Comparison of ENCODE assay signal across 8 mouse cellular contexts in the genomic region with DNA sequence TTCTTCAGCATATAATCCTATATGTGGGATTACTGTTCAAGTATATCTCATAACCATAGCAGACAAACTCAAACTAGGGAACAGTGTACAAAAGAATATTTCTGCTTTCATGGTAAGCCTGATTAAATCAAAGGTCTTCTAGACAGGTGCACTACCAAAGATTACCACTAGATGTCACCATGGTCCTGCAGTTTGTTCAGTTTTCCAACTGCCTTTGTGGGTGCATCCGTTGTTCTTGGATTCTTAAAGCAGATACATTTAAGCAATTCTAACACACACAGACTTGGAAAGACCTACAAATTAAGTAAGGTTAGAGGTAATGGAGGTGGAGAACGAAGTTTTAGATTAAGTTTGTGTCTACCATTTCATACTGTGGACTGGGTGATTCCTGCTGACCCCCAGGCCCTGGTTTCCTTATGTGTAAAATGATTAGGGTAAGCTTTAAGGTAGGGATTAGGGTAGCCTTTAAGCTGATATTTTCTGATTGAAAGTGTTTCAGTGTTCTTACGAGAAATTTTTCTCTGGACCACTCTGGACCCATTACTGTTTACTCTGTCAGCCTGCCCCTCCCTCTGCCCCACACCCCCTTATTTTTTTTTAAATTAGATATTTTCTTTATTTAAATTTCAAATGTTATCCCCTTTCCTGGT. TPM values are rescaled to one million over a fixed set of nuclear protein-coding genes. Genes with fewer than 3 reads are reported as not detected.
DNase-seq lines count a peak whose midpoint lies in the region; ATAC-seq and TF ChIP-seq lines count a peak whose summit lies in the region.
"Had no signal": no experiment of that assay in that cellular context is flagged by ENCODE, and none has a peak within 500 bp of the region (broad histone marks: within the 10 kb centered on the region; RNA-seq: fewer than 3 reads in every experiment).

No protein-coding gene starts in this region.

- DNase-seq in cerebellum, adult 2 months, result peak; percentile 54 to 66
- DNase-seq in forelimb bud, embryonic 11.5 days (ENCODE audit: low read depth, low spot score), result peak; percentile 88
- peak; percentile 79 for DNase-seq in kidney, postnatal 10 days
- DNase-seq in lung, embryonic 14.5 days, result peak; percentile 96
- DNase-seq in retina, postnatal 1 day, result peak; percentile 87

- H3K4me1 ChIP-seq in E14TG2a.4 (replicated peaks; ENCODE audit: low read depth, low read length), result no peaks in the 10 kb centered on the region
- no peaks in the 10 kb centered on the region for H3K4me1 ChIP-seq in cerebellum, adult 2 months (ENCODE audit: control insufficient read depth, insufficient read depth, low read length)
- no peaks in the 10 kb centered on the region for H3K4me1 ChIP-seq in lung, embryonic 14.5 days (ENCODE audit: insufficient read depth)

- H3ac ChIP-seq in C2C12 (ENCODE audit: control insufficient read depth, insufficient read length, low read depth), result no peak overlapping the region

- no peaks in the 10 kb centered on the region for H3K79me3 ChIP-seq in C2C12 (ENCODE audit: low read depth)

- H3K27ac ChIP-seq in cerebellum, adult 2 months (ENCODE audit: insufficient read depth, low read length), result no peak overlapping the region
- H3K27ac ChIP-seq in lung, embryonic 14.5 days (ENCODE audit: low read depth), result no peak overlapping the region
- H3K27ac ChIP-seq: liver, embryonic 15.5 days had no signal

- no peak for ATAC-seq in lung, embryonic 14.5 days (ENCODE audit: insufficient read depth)

- no peak overlapping the region for H3K9ac ChIP-seq in lung, embryonic 14.5 days
- H3K9ac ChIP-seq: liver, embryonic 15.5 days had no signal

- no peaks in the 10 kb centered on the region for H3K9me3 ChIP-seq in E14TG2a.4 (ENCODE audit: low read length)
- H3K9me3 ChIP-seq in lung, embryonic 14.5 days (ENCODE audit: low read depth, low read length), result no peaks in the 10 kb centered on the region
- H3K9me3 ChIP-seq: liver, embryonic 15.5 days had no signal

- H3K36me3 ChIP-seq in C2C12 (ENCODE audit: control insufficient read depth, insufficient read depth), result no peaks in the 10 kb centered on the region
- no peaks in the 10 kb centered on the region for H3K36me3 ChIP-seq in E14TG2a.4 (ENCODE audit: insufficient read depth, low read length)
- no peaks in the 10 kb centered on the region for H3K36me3 ChIP-seq in lung, embryonic 14.5 days (ENCODE audit: insufficient read depth)
- H3K36me3 ChIP-seq: liver, embryonic 15.5 days had no signal

- no peak for TF ChIP-seq POLR2A in cerebellum, adult 2 months (IDR thresholded peaks at IDR 0.05; ENCODE audit: borderline replicate concordance, insufficient read depth, low read length)

- H3K4me3 ChIP-seq in C2C12 (ENCODE audit: insufficient read depth, poor library complexity, severe bottlenecking) (no peak overlapping the region), E14TG2a.4 (replicated peaks; ENCODE audit: low read length) (no peak overlapping the region)
- H3K4me3 ChIP-seq in cerebellum, adult 2 months (replicated peaks; ENCODE audit: insufficient read depth, low read depth, low read length), result no peak overlapping the region
- H3K4me3 ChIP-seq in lung, embryonic 14.5 days (ENCODE audit: low read depth, low read length), result no peak overlapping the region
- H3K4me3 ChIP-seq: liver, embryonic 15.5 days had no signal

- TF ChIP-seq CTCF in C2C12 (IDR thresholded peaks at IDR 0.05; ENCODE audit: control insufficient read depth, insufficient read depth, insufficient read length) (peak; percentile 63), E14TG2a.4 (conservative IDR thresholded peaks at IDR 0.05; ENCODE audit: low read length) (peak; percentile 98)
- peak; percentile 68 for TF ChIP-seq CTCF in cerebellum, adult 2 months (IDR thresholded peaks at IDR 0.05; ENCODE audit: borderline replicate concordance, insufficient read depth, low read depth, low read length)
- peak; percentile 92 for TF ChIP-seq CTCF in lung, embryonic 14.5 days (IDR thresholded peaks at IDR 0.05; ENCODE audit: low read depth)

- WGBS in cerebellum, adult 2 months, result 14% methylated on average over 3 of the region's 3 CpGs
- WGBS in lung, embryonic 14.5 days, result 10% methylated on average over 3 of the region's 3 CpGs

- H3K27me3 ChIP-seq in C2C12 (ENCODE audit: control insufficient read depth, insufficient read depth, insufficient read length) (no peaks in the 10 kb centered on the region), E14TG2a.4 (ENCODE audit: insufficient read depth, low read length) (no peaks in the 10 kb centered on the region)
- no peaks in the 10 kb centered on the region for H3K27me3 ChIP-seq in cerebellum, adult 2 months (ENCODE audit: control insufficient read depth, insufficient read depth, low read length)
- no peaks in the 10 kb centered on the region for H3K27me3 ChIP-seq in lung, embryonic 14.5 days (ENCODE audit: insufficient read depth, low read length)
- H3K27me3 ChIP-seq: liver, embryonic 15.5 days had no signal

- no peaks in the 10 kb centered on the region for H3K79me2 ChIP-seq in C2C12 (ENCODE audit: control insufficient read depth, insufficient read depth)

- no peak overlapping the region for H3K4me2 ChIP-seq in lung, embryonic 14.5 days
- H3K4me2 ChIP-seq: liver, embryonic 15.5 days had no signal

TF ChIP-seq in C2C12, 6 proteins besides CTCF, POLR2A, EP300 and RAD21:
- TF ChIP-seq CEBPB (IDR thresholded peaks at IDR 0.05; ENCODE audit: low read depth) (no peak), MAX (IDR thresholded peaks at IDR 0.05) (no peak), FOSL1 (IDR thresholded peaks at IDR 0.05; ENCODE audit: insufficient read depth, low read length, poor library complexity, severe bottlenecking) (no peak), MYOD1 (IDR thresholded peaks at IDR 0.05; ENCODE audit: control insufficient read depth, insufficient read length, low read depth) (no peak), USF1 (IDR thresholded peaks at IDR 0.05; ENCODE audit: low read depth) (no peak)

RNA-seq across cellular contexts. Expression of a gene that starts 30.9 kb away (rescaled TPM):
- polyA plus RNA-seq in C2C12 (2012; fragmentation: generic; extraction: Trizol), result 4.3 TPM
- polyA plus RNA-seq in cerebellum, adult 2 months (2012; rRNA removed), result 24.9 and 26.2 TPM in 2 replicates
- polyA plus RNA-seq in lung, embryonic 14.5 days (2014; fragmentation: Nextera tagmentation; extraction: Ambion mirVana), result 10.4 and 11.6 TPM in 2 replicates
